Mouse (Mus musculus) erythroblast, embryonic 14.5 days (primary cell): ENCODE data around the gene Dennd1a.

Experiments used
- GATA1 ChIP-seq: IDR thresholded peaks from 2 replicates; pipeline ENCODE4 v1.6.1; 2012; ENCODE audit warnings: low read length, inconsistent platforms, mixed read lengths
- TAL1 ChIP-seq: IDR thresholded peaks from 3 replicates; pipeline ENCODE4 v1.6.1; 2012; ENCODE audit warnings: low read length, inconsistent platforms, mixed read lengths

DNA sequence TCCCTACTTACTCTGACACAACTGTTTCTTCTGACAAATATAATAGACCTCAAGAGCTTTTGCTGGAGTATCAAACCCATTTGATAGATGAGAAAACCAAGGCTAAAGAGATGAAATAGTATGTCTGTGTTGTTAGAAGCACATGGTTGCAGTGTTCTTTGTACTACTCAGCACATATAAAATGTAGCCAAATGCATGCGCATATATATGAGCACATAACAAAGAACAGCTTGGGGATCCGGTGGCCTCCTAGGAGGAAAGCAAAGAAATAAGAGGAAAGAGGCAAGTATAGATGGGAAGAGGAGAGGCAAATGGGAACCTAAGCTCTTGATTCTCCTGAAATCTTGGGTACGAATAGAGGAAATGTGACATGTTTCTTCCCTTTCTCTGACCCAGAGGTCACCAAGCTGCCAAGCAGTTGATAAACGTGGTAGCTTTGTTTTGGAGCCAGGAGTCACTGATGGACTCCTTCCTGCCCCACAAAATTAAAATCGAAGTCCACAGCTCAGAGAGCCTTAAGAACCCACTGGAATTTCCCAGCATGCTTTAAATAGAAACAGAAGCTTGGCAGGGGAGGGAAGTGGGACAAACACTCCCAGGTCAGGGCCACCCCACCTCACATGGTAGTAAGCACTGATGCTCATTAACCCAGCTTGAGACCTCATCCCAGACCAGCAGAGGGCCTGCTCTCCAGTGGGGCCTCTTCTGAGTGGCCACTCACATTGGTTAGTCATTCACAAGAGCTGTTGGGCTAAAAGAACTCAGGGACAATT, 317.3 kb downstream of the Dennd1a start:
- TF ChIP-seq GATA1: no peak
- TF ChIP-seq TAL1: no peak
